Mouse (Mus musculus): ENCODE measurements around the gene Erbb2. TPM values are rescaled to one million over a fixed set of nuclear protein-coding genes. Genes with fewer than 3 reads are reported as not detected.

Erbb2 gene
- polyA plus RNA-seq (2012; rRNA removed) = 1.0 and 1.1 TPM in 2 replicates

DNA sequence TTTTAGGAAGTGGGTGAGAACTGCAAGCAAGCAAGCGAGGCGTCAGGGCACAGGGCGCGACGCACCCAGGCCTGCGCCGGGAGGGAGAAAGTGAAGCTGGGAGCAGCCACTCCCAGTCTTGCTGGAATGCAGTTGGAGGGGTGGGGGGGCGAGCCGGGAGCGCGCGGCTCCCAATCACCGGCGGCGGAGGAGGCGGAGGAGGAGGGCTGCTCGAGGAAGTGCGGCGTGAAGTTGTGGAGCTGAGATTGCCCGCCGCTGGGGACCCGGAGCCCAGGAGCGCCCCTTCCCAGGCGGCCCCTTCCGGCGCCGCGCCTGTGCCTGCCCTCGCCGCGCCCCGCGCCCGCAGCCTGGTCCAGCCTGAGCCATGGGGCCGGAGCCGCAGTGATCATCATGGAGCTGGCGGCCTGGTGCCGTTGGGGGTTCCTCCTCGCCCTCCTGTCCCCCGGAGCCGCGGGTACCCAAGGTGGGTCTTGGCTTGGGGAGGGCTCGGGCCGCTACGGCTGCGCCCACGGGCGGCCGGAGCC, at the start of gene Erbb2:
Gene Erbb2 (plus strand): TSS at position 198 of the 524 bp plus-strand sequence.

DNA sequence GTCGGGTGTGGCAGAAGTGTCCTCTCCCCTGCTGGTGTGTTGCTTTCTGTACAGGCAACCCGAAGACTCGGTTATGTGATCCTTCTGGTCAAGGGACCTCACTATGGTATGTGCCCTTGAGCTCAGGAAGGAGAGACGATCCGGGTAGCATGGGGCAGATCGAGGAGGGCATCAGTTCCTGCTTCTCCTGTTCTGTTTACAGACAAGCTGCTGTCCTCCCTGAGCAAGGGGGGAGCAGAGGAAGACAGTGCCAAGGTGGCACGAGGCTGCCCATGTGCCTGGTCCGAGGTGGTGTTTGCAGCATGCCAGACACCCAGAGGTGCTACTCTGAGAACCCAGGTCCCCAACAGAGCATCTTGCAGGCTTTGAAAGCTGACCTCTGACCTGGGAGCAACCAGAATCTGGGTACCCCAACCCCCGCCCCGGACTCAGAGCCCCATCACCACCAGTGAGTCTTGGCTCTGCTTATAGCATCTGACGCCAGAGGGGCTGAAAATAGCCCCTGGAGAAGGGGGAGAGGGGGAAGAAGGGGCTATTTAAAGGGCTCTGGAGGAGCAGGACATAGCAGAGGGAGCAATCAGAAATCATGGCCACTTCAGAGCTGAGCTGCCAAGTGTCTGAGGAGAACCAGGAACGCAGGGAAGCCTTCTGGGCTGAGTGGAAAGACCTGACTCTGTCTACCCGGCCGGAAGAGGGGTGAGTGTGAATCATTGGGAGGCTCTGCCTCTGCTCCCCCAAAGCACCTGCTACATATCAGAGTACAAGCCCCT, 28.8 kb upstream of the Erbb2 start, which contains the start of gene Tcap:
Gene Tcap (plus strand): TSS at position 551 of the 770 bp plus-strand sequence.

DNA sequence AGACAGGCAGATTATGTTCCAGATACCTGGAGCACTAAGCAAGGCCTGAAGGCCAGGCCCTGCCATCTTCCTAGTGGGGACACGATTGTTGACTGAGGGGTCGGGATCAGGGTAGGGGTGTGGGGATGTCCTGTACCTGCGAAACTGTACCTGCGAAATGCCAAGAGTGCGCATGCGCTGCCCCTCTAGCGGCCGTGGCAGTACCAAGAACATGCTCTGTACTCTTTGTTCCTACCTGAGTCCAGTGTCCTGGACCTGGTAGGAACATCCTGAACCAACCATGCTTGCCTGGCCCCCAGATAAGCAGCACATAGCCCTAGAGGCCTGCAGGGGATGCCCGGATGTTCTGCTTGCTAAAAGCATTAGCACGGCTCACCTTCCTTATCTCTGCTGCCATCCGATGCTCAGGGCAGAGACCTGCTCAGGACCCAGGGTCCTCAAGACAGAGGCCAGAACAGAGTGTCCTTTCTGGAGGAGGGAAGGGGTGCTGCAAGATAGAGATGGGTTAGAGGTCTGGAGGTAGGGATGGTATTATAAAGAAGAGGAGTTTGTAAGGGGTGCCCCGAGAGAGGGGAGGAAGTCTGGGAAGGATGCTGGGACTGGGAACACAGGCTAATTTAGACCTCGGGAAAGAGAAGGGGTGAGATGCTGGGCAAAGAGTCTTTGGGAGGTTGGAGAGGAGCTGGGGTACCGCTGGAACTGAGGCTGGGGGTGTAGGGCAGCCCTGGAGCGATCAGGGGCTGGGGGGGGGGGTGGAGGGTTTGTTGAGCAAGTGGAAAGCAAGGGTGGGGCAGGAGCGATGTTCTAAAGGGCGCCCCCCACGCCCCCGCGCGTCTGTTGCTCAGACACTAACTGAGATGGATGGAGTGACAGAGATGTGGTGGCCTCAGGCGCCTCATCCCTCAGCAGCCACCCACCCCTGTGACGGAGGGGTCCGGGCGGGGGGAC, 26.4 kb upstream of the Erbb2 start, which contains the start of gene Pnmt:
Gene Pnmt (plus strand): TSS at position 813 of the 948 bp plus-strand sequence.

DNA sequence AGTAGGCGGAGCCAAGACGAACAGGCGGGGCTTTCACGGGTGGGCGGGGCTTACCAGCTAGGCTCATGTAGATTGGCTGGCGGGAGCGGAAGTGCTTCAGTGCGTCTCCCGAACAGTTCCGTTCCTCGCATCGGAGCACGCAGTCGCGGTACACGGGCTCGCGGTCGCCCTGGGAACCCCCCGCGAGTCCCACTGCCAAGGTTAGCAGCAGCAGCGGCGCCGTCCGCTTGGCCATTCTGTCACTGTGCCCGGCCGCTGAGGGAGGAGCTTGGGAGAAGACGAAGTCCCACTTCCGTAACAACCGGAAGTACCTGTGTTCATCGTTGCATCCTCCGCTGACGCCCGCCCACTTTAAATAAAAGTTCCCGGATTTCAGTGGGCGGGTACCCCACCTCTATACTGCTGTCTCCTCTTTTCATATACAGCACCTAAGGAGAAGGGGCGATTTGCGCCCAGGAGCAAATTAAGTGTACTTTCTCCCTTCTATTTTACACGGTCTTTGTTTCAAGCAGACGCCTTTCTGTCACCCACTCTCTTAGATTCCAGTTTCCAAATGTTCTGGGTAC, 12.0 kb upstream of the Erbb2 start, which contains the start of gene Pgap3:
Gene Pgap3 (minus strand): TSS at position 330 of the 566 bp plus-strand sequence.

GRCm38 (mm10) chr11:98438331-98439158, 26.3 kb downstream of the Erbb2 start, which contains the start of gene Mien1:
TSS of gene Mien1 (minus strand) at chr11:98438991.

DNA sequence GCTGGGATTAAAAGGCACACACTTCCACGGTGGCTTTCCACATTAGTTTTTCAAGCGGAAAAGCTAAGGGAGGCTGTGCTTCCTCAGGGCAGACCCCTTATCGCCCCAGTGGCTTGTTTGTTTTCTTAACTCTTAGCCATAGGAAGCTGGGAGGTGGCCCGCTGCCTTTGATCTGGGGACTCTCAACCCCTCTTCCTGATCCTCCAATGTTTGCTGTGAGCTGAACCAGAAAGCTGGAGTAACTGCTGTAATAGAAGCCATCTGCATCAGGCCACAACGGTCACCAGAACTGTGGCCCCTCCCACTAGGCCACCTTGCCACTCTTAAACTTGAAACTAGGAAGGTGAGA, 33.9 kb downstream of the Erbb2 start, which contains the start of gene Grb7:
Gene Grb7 (plus strand): TSS at position 182 of the 349 bp plus-strand sequence.

Other genes starting within 250 kb of the Erbb2 start
- gene Med1, start 219.2 kb upstream of the Erbb2 start, polyA plus RNA-seq (2012; rRNA removed) = 9.7 and 12.2 TPM in 2 replicates
- gene Cdk12, start 209.4 kb upstream of the Erbb2 start, polyA plus RNA-seq (2012; rRNA removed) = 9.6 and 11.0 TPM in 2 replicates
- 0.02 TPM in 1 of 2 replicates, not detected in the other for gene Neurod2, start 82.8 kb upstream of the Erbb2 start, polyA plus RNA-seq (2012; rRNA removed)
- 0.03 and 0.07 TPM in 2 replicates for gene Ppp1r1b, start 64.1 kb upstream of the Erbb2 start, polyA plus RNA-seq (2012; rRNA removed)
- 14.5 and 15.8 TPM in 2 replicates for gene Stard3, start 54.1 kb upstream of the Erbb2 start, polyA plus RNA-seq (2012; rRNA removed)
- 0.05 and 0.27 TPM in 2 replicates for gene Tcap, start 28.7 kb upstream of the Erbb2 start, polyA plus RNA-seq (2012; rRNA removed)
- not detected in 2 replicates for gene Pnmt, start 26.0 kb upstream of the Erbb2 start, polyA plus RNA-seq (2012; rRNA removed)
- 2.8 and 3.0 TPM in 2 replicates for gene Pgap3, start 12.0 kb upstream of the Erbb2 start, polyA plus RNA-seq (2012; rRNA removed)
- 31.4 and 33.3 TPM in 2 replicates for gene Mien1, start 26.5 kb downstream of the Erbb2 start, polyA plus RNA-seq (2012; rRNA removed)
- gene Grb7, start 33.9 kb downstream of the Erbb2 start, polyA plus RNA-seq (2012; rRNA removed) = 16.0 and 16.1 TPM in 2 replicates
- 0.12 and 0.14 TPM in 2 replicates for gene Ikzf3, start 133.6 kb downstream of the Erbb2 start, polyA plus RNA-seq (2012; rRNA removed)
- 0.25 and 0.54 TPM in 2 replicates for gene Zpbp2, start 138.6 kb downstream of the Erbb2 start, polyA plus RNA-seq (2012; rRNA removed)
- 24.1 and 28.1 TPM in 2 replicates for gene Ormdl3, start 174.9 kb downstream of the Erbb2 start, polyA plus RNA-seq (2012; rRNA removed)
- gene Lrrc3c, start 185.8 kb downstream of the Erbb2 start, polyA plus RNA-seq (2012; rRNA removed) = not detected in 2 replicates
- 0.12 and 0.22 TPM in 2 replicates for gene Gm12355, start 213.2 kb downstream of the Erbb2 start, polyA plus RNA-seq (2012; rRNA removed)
- gene Gsdma3, start 213.9 kb downstream of the Erbb2 start, polyA plus RNA-seq (2012; rRNA removed) = not detected in 2 replicates
- not detected in 2 replicates for gene Gsdma2, start 234.3 kb downstream of the Erbb2 start, polyA plus RNA-seq (2012; rRNA removed)